Mouse (Mus musculus) adrenal gland, adult 10 weeks (tissue): ENCODE data around the gene Gstp3. TPM values are rescaled to one million over a fixed set of nuclear protein-coding genes. Genes with fewer than 3 reads are reported as not detected.

Experiments used
- polyA plus RNA-seq: library from polyadenylated mRNA; stranded (reverse); fragments of 350-450 nt; fragmentation: Illumina TruSeq; extraction: RNeasy Lipid Tissue Mini Kit (QIAGEN cat#74804); gene quantifications from one replicate; pipeline ENCODE4 v1.2.3, GENCODE M21; 2014; ENCODE audit warnings: low read depth, low replicate concordance

Gstp3 gene
- not detected for polyA plus RNA-seq

DNA sequence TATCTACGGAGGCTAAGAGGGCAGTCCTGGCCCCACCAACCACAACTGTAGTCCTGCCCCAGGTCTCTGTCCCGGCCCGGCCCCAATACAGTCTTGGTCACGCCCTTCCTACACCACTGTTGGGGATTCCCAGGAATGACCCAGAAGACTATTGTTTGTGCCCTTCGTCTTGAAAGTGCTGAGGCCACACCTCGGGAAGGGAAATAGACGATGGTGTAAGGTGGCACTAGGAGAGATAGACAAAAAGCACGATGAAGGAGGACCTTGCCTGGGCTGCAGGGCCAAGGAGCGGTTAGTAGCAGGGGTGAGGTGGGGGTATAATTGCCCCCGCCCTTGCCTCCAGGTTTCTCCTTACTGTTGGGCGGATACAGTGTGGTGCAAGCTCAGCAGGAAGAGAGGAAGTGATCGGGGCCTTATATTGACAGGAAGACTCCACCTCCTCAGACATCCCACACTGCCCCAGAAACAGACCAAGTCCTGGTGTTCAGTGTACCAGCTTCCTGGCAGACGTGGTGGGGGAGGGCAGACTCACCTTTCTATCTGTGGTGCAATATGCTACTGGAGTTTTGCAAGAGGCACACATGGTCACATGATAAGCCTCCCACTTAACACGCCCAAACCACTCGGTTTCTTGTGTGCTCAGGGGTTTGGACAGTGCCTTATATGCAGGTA is at the start of gene Gstp3:
Gene Gstp3, minus strand, starts transcription at position 501 of the 672 bp plus-strand sequence.

GRCm38 (mm10) chr19:4099837-4100717 is 40.7 kb upstream of the Gstp3 start, which contains the start of gene Pitpnm1:
Gene Pitpnm1, plus strand, starts transcription at chr19:4099998.

GRCm38 (mm10) chr19:4096642-4097440 is 37.5 kb upstream of the Gstp3 start, which contains the start of gene Cdk2ap2:
Gene Cdk2ap2, plus strand, starts transcription at chr19:4097182.

DNA sequence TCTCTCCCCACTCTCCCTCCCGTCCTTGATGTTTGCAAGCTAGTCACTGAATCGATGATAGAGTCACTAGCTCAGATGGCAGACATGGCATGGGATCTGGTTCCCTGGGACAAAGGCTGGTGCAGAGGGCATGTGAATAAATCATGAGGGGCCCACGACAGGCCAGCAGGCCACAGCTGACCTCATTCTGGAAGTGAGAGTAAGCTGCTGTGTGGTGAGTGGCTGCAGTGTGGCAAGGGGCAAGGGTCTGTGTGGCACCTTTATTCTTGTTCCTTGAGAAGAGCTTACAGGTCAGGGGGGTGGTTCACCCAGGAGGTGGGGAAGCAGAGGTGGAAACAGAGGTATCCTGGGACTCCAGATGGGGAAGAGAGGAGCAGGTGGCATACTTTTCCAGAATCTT is 22.0 kb upstream of the Gstp3 start, which contains the start of gene Cabp2:
Gene Cabp2, plus strand, starts transcription at position 185 of the 400 bp plus-strand sequence.

GRCm38 (mm10) chr19:4045966-4046865 is 13.2 kb downstream of the Gstp3 start, which contains the start of gene Gstp2:
Gene Gstp2, minus strand, starts transcription at chr19:4046023.

DNA sequence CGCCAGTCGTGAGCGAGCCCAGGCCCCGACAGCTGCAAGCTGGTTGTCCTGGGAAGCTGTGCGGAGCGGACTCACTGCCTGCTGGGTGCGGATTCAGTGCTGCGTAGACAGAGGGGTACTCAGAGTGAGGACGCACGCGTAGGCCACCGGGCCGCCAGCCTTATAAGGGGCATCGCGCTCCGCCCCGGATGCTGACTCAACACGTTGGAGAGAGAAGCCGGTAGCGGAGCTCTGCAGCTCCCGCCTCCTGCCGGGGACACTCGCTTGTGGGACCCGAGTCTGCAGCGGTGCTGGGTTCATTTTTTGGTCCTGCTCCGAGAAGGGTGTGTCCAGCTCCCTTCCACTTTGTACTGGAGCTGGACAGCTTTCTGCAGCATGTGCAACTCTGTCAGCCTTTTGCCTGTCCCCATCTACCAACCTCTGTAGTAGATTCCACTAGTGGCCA is 21.6 kb downstream of the Gstp3 start, which contains the start of gene Gstp1:
Gene Gstp1, minus strand, starts transcription at position 198 of the 445 bp plus-strand sequence.

DNA sequence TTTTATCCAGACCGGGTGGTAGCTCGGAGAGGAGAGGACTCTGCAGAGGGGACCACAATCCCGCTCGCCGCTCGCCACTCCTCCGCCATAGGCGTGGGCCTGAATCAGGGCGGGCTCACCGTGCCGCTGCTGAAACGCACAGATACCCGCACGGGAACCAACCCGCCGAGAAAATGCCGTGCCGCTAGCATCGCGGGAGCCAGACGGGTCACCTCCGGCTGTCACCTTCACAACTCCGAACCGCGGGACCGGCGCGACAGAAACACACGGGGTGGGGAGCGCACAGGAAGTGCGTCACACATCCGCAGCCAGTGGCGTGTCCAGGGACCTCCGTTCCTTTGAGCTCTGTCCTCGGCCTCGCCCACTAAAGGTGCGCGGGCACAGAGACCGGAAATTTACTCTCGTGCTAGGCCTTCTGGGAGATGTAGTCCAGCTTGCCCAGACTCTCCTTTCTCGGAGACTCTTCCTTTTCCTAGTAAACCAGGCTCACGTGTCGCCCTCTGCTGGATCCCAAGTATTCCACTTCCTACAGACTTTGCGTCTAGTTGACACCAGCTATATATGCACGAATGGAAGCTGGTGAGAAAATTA is 46.8 kb downstream of the Gstp3 start, which contains the start of gene Ndufv1:
Gene Ndufv1, minus strand, starts transcription at position 375 of the 591 bp plus-strand sequence.

Other genes starting within 250 kb of the Gstp3 start
- gene Chka, start 207.8 kb downstream of the Gstp3 start, polyA plus RNA-seq = 119 TPM
- gene Tcirg1, start 152.4 kb downstream of the Gstp3 start, polyA plus RNA-seq = 2.0 TPM
- gene Ndufs8, start 146.8 kb downstream of the Gstp3 start, polyA plus RNA-seq = 10.0 TPM
- gene Aldh3b1, start 129.8 kb downstream of the Gstp3 start, polyA plus RNA-seq = 9.5 TPM
- 2.3 TPM for gene Unc93b1, start 124.4 kb downstream of the Gstp3 start, polyA plus RNA-seq
- gene Aldh3b3, start 100.9 kb downstream of the Gstp3 start, polyA plus RNA-seq = not detected
- 0.99 TPM for gene Aldh3b2, start 87.2 kb downstream of the Gstp3 start, polyA plus RNA-seq
- gene Acy3, start 73.0 kb downstream of the Gstp3 start, polyA plus RNA-seq = 3.2 TPM
- not detected for gene Tbx10, start 66.8 kb downstream of the Gstp3 start, polyA plus RNA-seq
- gene Nudt8, start 59.0 kb downstream of the Gstp3 start, polyA plus RNA-seq = not detected
- not detected for gene Gm49405, start 58.9 kb downstream of the Gstp3 start, polyA plus RNA-seq
- not detected for gene Doc2g, start 56.3 kb downstream of the Gstp3 start, polyA plus RNA-seq
- gene Ndufv1, start 46.8 kb downstream of the Gstp3 start, polyA plus RNA-seq = 6.6 TPM
- 19.5 TPM for gene Gstp1, start 21.6 kb downstream of the Gstp3 start, polyA plus RNA-seq
- gene Gstp2, start 13.5 kb downstream of the Gstp3 start, polyA plus RNA-seq = 9.4 TPM
- gene Cabp2, start 22.0 kb upstream of the Gstp3 start, polyA plus RNA-seq = not detected
- 1.1 TPM for gene Cdk2ap2, start 37.6 kb upstream of the Gstp3 start, polyA plus RNA-seq
- 0.87 TPM for gene Pitpnm1, start 40.4 kb upstream of the Gstp3 start, polyA plus RNA-seq
- 1.1 TPM for gene Aip, start 66.3 kb upstream of the Gstp3 start, polyA plus RNA-seq
- not detected for gene Gpr152, start 80.2 kb upstream of the Gstp3 start, polyA plus RNA-seq
- gene Cabp4, start 84.5 kb upstream of the Gstp3 start, polyA plus RNA-seq = not detected
- 31.5 TPM for gene Coro1b, start 89.0 kb upstream of the Gstp3 start, polyA plus RNA-seq
- gene Ptprcap, start 94.0 kb upstream of the Gstp3 start, polyA plus RNA-seq = 3.5 TPM
- gene Rps6kb2, start 103.8 kb upstream of the Gstp3 start, polyA plus RNA-seq = 3.1 TPM
- 0.93 TPM for gene Carns1, start 115.9 kb upstream of the Gstp3 start, polyA plus RNA-seq
- gene Tbc1d10c, start 131.7 kb upstream of the Gstp3 start, polyA plus RNA-seq = not detected
- gene Ppp1ca, start 132.5 kb upstream of the Gstp3 start, polyA plus RNA-seq = 103 TPM
- 3.1 TPM for gene Rad9a, start 142.1 kb upstream of the Gstp3 start, polyA plus RNA-seq
- gene Clcf1, start 154.7 kb upstream of the Gstp3 start, polyA plus RNA-seq = 0.70 TPM
- gene AC109138.7, start 154.8 kb upstream of the Gstp3 start, polyA plus RNA-seq = not detected
- not detected for gene Pold4, start 172.3 kb upstream of the Gstp3 start, polyA plus RNA-seq
- gene Ssh3, start 209.6 kb upstream of the Gstp3 start, polyA plus RNA-seq = 3.0 TPM
- not detected for gene Ankrd13d, start 223.6 kb upstream of the Gstp3 start, polyA plus RNA-seq
- gene Grk2, start 246.7 kb upstream of the Gstp3 start, polyA plus RNA-seq = 10.8 TPM